Mouse (Mus musculus): ENCODE results near the gene Dcdc2b.

DNA sequence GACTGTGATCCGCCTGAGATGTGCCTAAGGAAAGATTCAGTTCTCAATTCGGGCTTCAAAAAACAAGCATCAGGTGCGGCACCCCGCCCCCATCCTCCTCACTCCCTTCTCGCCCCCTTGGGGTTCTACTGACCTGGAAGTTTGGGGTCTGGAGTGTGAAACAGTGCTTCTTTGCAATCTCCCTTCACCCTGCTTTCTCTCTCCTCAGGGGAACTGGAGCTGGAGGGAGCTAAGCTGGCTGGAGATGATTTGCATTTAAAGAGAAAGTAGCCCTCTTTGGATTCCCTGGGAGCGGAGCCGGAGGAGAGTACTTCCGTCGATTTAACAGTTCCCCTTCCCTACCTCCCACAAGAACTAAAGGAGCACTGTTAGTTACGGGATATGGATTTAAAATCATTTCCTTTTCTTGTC is 9.6 kb upstream of the Dcdc2b start, which contains the start of gene Ccdc28b:
- TF ChIP-seq CTCF (IDR thresholded peaks at IDR 0.05; ENCODE audit: control insufficient read depth, insufficient read depth, insufficient read length): no peak
- TF ChIP-seq USF1 (IDR thresholded peaks at IDR 0.05; ENCODE audit: low read depth): no peak
- TF ChIP-seq CEBPB (IDR thresholded peaks at IDR 0.05; ENCODE audit: low read depth): no peak

Measured in C2C12 (cell line).